Mouse (Mus musculus) liver, embryonic 16.5 days (tissue): Measurements from ENCODE around the gene Klhdc10. TPM values are rescaled to one million over a fixed set of nuclear protein-coding genes. Genes with fewer than 3 reads are reported as not detected.

Experiments
- ATAC-seq: fragments of 200-750 bp; cut with Nextera tagmentation; 2 replicates; pipeline ENCODE4 v1.8.0; 2017; ENCODE audit warnings: low read depth, mild to moderate bottlenecking, moderate number of reproducible peaks, moderate library complexity
- H3K27ac ChIP-seq: fragments of 300-500 bp; sonication (generic); 2 replicates; pipeline ENCODE4 v1.5.1; 2014; ENCODE audit warnings: mild to moderate bottlenecking, low read length
- H3K27me3 ChIP-seq: fragments of 300-500 bp; sonication (generic); 2 replicates; pipeline ENCODE4 v1.6.1; 2014; ENCODE audit warnings: low read depth, low read length, mixed read lengths; ENCODE audit not compliant: control insufficient read depth, insufficient read depth
- H3K36me3 ChIP-seq: fragments of 300-500 bp; sonication (generic); 2 replicates; pipeline ENCODE4 v1.6.1; 2014; ENCODE audit warnings: mild to moderate bottlenecking; ENCODE audit not compliant: control insufficient read depth, insufficient read depth
- H3K4me1 ChIP-seq: fragments of 300-500 bp; sonication (generic); 2 replicates; pipeline ENCODE4 v1.6.1; 2014; ENCODE audit warnings: low read depth, low read length, mixed read lengths; ENCODE audit not compliant: control insufficient read depth
- H3K4me2 ChIP-seq: fragments of 300-500 bp; sonication (generic); 2 replicates; pipeline ENCODE4 v1.6.1; 2014; ENCODE audit warnings: low read depth, low read length, mixed read lengths
- H3K4me3 ChIP-seq: fragments of 300-500 bp; sonication (generic); 2 replicates; pipeline ENCODE4 v1.5.1; 2014; ENCODE audit warnings: low read depth, mild to moderate bottlenecking, low read length
- H3K9ac ChIP-seq: fragments of 300-500 bp; sonication (generic); 2 replicates; pipeline ENCODE4 v1.6.1; 2014; ENCODE audit warnings: low read depth, low read length
- H3K9me3 ChIP-seq: fragments of 300-500 bp; sonication (generic); replicated peaks from 2 replicates; pipeline ENCODE4 v1.6.1; 2016; ENCODE audit warnings: low read length; ENCODE audit not compliant: control insufficient read depth
- WGBS: fragments of 180-500 bp; shearing (Covaris S2); extraction: QIAGEN DNeasy Blood & Tissue Kit; methylation state at CpG from one replicate; pipeline ENCODE4 v1.1.7; 2014; ENCODE audit not compliant: insufficient replicate concordance; 5-methylcytosine and 5-hydroxymethylcytosine counted together
- polyA plus RNA-seq: library from polyadenylated mRNA; unstranded; fragments of >200 nt; fragmentation: Nextera tagmentation; extraction: Ambion mirVana; gene quantifications from 2 replicates; pipeline ENCODE4 v1.2.1, GENCODE M21; 2015

The Klhdc10 gene
- polyA plus RNA-seq, 1 experiment from 2014 or later: 7.5 TPM

DNA sequence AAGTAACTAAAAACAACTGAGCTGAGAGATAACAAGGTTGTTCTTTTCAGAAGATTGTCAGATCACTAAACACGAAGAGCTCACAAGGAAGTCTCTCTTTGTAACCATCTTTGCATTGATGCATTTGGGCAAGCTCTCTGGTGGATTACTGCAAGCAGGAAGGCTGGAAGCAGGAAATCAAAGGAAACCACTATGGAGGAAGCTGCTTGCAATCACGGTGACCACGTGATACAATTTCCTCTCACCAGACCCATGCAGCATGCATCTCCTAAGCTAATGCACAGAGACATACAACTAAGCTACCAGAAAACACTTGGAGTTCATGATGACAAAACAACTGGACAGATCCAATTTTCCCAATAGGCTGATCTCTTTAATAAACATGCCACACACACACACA is 97.4 kb downstream of the Klhdc10 start:
- no peaks in the 10 kb centered on the region for H3K9me3 ChIP-seq
- H3K4me3 ChIP-seq: no peak overlapping the region
- H3K36me3 ChIP-seq: peaks cover 37% of the 10 kb centered on the region
- ATAC-seq: no peak
- H3K4me2 ChIP-seq: no peak overlapping the region
- 41% methylated on average over 3 of the region's 3 CpGs for WGBS
- H3K9ac ChIP-seq: no peak overlapping the region
- no peak overlapping the region for H3K27ac ChIP-seq
- H3K27me3 ChIP-seq: no peaks in the 10 kb centered on the region
- H3K4me1 ChIP-seq: peaks cover 2% of the 10 kb centered on the region

Other genes with a start within 250 kb of the Klhdc10 start
- gene Ube2h, start 97.3 kb upstream of the Klhdc10 start, polyA plus RNA-seq: 36.1 and 37.7 TPM in 2 replicates
- 20.9 and 22.5 TPM in 2 replicates for gene Zc3hc1, start 10.8 kb upstream of the Klhdc10 start, polyA plus RNA-seq
- 17.6 and 20.0 TPM in 2 replicates for gene Tmem209, start 107.9 kb downstream of the Klhdc10 start, polyA plus RNA-seq
- 0.06 and 0.07 TPM in 2 replicates for gene Ssmem1, start 108.0 kb downstream of the Klhdc10 start, polyA plus RNA-seq
- 2.1 and 9.1 TPM in 2 replicates for gene Cpa2, start 139.7 kb downstream of the Klhdc10 start, polyA plus RNA-seq
- gene Cpa4, start 166.5 kb downstream of the Klhdc10 start, polyA plus RNA-seq: 0.05 and 0.20 TPM in 2 replicates
- gene Cpa5, start 209.1 kb downstream of the Klhdc10 start, polyA plus RNA-seq: not detected in 2 replicates
- gene Cpa1, start 237.3 kb downstream of the Klhdc10 start, polyA plus RNA-seq: 2.1 and 10.4 TPM in 2 replicates